Mouse (Mus musculus) spleen, embryonic (tissue): ENCODE data around the gene Grk5.
"Not testable (repeated sequence)": the region's sequence is repeated elsewhere in the genome, so short reads cannot be mapped to it uniquely, and the experiment has no call there.

Experiments used
- CTCF ChIA-PET: fragments of 350-600 bp; sonication (Branson Sonifier 250); formaldehyde crosslinking; loops from one replicate; lab custom pipeline; 2022; lab: Charles Lee

Grk5 gene

DNA sequence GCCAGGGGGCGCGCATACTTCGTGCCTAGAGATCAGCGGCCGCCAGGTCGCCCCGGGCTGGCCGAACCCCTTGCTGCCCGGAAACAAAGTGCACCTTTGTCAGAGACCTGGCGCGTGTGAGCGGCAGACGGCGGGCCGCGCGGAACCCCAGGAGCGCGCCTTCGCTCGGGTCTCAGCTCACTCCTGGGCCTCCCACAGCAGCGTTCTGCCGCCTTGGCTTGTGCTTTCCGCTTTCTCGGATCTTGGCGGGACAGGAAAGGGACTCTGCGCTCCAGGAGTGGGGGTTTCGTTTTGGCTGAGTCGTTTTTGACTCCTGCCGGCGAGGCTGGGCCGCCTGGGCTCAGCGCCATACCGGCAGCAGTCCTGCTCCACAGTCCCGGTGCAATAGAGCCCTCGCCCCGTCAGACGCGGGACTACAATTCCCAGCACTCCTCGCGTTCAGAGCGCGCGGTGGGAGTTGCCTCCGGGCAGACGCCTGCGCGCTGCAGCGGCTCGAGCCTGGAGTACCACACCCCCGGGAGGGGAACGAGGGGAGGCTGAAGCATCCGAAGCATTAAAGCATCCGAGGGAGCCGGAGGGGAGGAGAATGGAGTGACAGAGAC is at the start of gene Grk5:
Gene Grk5, plus strand, starts transcription at position 36 of the 602 bp plus-strand sequence.
- CTCF ChIA-PET, result interaction anchor here (0.7 to 3.7 kb wide), 2 partner anchors 18 to 195 kb away, joined by 4 to 13 read pairs; no protein-coding TSS in a partner anchor

DNA sequence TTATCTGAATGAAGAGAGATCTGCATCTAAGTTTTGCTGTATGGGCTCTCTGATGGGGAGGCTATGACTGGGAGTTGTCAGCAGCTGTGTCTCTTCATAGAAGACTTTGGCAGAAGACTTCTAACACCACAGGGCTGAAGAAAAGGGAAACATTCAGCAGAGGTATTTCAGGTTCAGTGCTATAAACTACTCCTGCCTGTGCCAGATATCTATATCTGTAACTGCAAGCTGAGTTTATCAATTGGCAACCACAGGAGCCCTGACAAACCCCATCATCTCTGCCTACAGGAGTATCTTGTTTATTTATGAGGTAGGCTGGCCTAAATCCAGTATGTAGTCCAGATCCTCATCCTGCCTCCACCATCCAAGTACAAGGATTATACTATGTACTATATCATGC is 46.2 kb upstream of the Grk5 start:
- CTCF ChIA-PET, result no interaction called here

DNA sequence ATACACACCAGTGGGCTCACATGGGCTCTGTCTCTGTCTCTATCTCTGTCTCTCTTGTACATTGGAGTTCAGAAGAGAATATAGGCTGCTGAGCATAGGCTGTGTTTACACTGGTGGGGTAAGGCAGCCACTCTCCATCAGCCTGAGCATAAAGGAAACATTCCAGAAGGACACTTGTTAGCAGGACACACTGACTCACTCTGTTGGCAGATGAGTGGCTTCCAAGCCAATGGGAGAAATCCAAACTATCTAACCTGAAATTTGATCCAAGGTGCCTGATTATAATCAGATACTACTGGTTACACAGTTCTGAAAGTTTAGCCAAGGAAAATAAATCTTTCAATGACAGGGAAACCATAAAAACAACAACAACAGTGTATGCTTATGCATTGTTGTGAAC is 43.8 kb upstream of the Grk5 start:
- CTCF ChIA-PET, result no interaction called here

DNA sequence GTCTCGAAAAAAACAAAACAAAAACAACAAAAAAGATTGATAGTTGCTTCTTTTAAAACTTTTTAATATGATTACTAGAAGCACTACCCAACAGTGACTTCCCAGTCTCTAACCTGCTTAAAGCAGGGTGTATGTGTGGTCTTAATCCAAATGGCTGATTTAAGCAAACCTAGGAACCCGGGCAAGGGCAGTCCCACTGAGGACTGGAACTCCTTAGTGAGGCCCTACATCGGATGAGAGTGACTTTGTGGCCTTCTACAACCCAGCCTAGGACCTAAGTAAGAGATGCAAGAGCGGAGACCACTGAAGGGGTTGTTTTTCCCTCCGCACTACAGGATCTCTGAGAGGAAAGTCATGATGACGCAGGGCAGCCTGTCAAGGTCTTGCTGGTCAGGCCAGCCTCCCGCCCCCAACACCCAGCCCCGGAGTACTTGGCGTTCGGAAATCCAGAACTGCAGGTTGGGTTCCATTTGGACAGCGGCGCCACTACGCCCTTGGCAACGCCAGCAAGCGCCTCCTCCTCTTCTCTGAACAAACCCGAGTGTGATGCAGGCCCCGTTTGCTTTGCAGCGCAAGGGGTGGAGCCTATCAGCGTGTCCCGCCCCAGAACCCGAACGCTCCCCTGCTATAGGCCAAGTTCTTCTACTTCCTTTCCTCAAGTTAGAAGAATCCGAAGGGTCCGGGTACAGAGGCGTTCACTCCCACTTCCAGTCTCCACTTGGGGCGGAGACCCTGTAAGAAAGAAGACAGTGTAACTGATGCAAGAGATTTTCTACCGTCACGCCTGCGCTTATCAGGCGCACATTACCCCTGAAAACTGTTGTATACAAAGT is 28.5 kb upstream of the Grk5 start, which contains the start of gene Sfxn4:
Gene Sfxn4, minus strand, starts transcription at position 612 of the 833 bp plus-strand sequence.
- CTCF ChIA-PET, result no interaction called here

DNA sequence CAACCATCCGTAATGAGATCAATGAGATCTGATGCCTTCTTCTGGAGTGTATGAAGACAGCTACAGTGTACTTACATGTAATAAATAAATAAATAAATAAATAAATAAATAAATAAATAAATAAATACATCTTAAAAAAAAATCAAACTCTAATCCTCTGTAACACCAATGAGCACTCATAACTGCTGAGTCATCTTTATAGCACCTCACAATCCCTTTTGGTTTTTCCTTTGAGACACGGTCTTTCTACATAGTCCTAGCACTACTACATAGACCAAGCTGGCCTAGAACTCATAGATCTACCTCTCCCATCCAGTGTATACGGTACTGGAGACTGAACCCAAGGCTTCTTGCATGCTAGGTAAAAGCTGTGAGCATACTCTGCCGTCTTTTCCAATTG is 23.4 kb upstream of the Grk5 start:
- CTCF ChIA-PET, result not testable (repeated sequence)

DNA sequence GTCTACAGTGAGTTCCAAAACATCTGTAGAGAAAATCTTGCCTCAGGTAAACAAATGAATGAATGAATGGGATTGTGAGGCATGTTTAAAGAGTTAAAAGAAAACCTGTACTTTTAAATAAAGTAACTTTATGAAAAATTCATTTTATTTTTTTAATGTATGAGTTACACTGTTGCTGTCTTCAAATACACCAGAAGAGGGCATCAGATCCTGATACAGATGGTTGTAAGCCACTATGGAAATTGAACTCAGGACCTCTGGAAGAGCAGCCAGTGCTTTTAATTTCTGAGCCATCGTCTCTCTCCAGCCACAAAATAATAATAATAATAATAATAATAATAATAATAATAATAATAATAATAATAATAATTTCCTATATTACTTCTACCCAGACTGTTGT is 19.1 kb upstream of the Grk5 start:
- CTCF ChIA-PET, result interaction anchor here (0.7 kb wide), 1 partner anchor 77 kb away, joined by 3 read pairs; no protein-coding TSS in a partner anchor

DNA sequence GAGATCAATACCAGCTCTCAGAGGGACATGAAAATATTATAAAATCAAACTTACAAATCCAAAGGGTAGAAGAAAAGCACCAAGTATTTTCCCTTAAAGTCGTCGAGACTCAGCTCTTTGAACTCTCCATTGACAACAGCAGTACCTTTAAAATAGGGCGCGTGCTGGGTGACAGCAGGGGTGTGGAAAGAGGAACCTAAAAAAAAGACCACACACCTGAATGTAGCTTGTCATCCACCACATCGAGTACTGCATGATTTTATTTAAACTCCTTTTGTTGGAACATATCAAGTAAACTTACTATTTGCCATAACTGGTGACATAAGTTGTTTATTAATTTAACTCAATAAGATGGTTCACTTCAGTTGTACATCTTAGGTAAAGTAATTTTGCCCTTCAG is 18.2 kb upstream of the Grk5 start:
- CTCF ChIA-PET, result interaction anchor here (1.3 kb wide), 1 partner anchor 18 kb away, joined by 4 read pairs; no protein-coding TSS in a partner anchor

DNA sequence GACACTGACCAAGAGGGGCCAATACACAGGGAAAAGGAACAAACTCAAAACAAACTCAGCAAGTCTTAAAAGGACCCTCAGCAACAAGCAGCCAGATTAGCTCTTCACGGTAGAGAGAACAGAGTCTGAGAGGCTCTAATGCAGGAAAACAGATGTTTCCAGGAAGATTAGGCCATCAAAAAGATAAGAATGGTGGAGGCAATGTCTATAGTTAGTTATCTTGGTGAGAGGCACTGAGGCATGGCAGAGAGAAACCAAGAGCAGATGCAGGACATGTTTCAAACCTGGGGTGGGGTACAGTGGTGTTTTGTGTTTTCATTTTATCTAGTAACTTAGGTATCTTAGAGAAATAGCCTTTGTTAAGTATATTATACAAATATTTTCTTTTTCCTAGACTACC is 17.3 kb upstream of the Grk5 start:
- CTCF ChIA-PET, result interaction anchor here (1.3 kb wide), 1 partner anchor 17 kb away, joined by 4 read pairs; no protein-coding TSS in a partner anchor

GRCm38 (mm10) chr19:60873501-60873900 is 16.0 kb upstream of the Grk5 start:
- CTCF ChIA-PET, result no interaction called here

DNA sequence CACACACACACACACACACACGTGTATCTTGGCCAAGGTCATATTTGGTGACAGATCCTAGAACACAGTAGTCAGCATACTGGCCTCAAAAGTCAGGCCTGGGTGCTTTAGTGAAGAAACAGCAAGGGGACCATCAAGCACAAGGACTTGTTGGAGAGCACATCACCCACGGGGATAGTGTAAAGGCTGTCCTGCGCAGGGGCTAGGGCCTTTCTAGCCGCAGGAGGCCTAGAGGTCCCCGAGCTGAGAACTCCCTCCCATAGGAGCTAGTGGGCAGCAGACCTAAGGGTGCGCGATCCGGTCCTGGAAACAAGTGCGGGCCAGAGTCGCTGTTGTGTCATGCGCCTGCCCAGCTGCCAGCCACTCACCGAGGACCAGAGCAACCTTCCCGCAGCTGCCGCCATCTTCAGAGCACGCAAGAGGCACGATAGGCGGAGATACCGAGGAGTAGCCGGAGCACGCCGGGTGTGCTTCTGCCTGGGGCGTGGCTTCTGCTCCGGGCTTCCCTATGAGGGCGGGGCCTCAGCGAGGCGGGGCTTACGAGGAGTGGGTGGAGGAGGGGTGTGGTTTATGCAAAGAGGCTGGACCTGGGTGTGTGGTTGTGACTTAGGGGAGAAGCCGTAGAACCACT is 15.4 kb upstream of the Grk5 start, which contains the start of gene Prdx3:
Gene Prdx3, minus strand, starts transcription at position 493 of the 631 bp plus-strand sequence.
- CTCF ChIA-PET, result no interaction called here

- CTCF ChIA-PET, result no interaction called here
Measured at GRCm38 (mm10) chr19:60883129-60883528, 6.4 kb upstream of the Grk5 start.

DNA sequence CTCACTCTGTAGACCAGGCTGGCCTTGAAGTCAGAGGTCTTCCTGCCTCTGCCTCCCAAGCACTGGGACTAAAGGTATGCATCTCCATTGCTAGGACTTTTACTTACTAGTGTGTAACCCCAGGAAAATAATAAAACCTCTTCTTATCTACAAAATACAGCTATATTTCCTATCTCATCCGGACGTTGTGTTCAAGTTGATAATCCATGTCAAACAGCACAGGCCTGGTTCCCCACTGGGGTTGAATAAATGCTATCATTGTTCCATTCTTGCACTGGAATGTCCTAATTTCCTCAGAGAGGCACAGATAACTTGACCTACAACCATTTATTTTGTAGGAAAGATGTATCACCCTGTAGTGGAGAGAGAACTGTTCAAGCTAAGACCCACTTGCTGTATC is 1.9 kb upstream of the Grk5 start:
- CTCF ChIA-PET, result interaction anchor here (3.7 kb wide), 1 partner anchor 197 kb away, joined by 13 read pairs; no protein-coding TSS in a partner anchor

DNA sequence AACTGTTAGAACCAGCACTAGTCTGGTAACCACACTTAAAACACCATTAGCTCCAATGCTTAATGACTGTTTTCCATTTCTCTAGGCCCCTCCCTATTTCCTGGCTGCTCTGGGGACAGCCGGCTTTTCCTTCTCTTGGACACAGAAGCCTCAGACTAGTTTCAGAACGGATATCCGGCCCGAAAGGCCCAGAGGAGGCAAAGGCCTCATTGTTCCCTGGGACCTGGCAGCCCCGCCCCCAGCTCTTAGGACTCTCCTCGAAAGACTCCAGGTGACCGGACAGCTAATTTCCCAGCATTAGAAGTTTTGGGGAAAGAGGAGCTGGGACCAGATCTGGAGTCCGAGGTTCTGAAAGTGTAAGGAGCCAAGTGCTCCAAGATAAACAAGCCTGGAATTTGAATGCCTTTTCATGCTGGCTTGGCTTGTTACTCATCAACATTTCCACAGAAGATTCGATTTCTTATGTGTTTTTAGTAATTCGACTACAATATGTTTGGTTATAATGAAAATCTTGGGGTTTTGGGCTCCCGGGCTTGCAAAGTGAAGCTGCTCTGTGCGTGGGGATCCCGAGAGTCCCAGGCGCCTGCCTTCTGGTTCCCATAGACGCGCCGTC is 342 bp upstream of the Grk5 start:
- CTCF ChIA-PET, result interaction anchor here (0.6 to 3.7 kb wide), 4 partner anchors 17 to 196 kb away, joined by 4 to 13 read pairs (median 4); no protein-coding TSS in a partner anchor

- CTCF ChIA-PET, result interaction anchor here (3.7 kb wide), 1 partner anchor 194 kb away, joined by 13 read pairs; no protein-coding TSS in a partner anchor
Measured at GRCm38 (mm10) chr19:60890391-60891122, 1.0 kb downstream of the Grk5 start.

DNA sequence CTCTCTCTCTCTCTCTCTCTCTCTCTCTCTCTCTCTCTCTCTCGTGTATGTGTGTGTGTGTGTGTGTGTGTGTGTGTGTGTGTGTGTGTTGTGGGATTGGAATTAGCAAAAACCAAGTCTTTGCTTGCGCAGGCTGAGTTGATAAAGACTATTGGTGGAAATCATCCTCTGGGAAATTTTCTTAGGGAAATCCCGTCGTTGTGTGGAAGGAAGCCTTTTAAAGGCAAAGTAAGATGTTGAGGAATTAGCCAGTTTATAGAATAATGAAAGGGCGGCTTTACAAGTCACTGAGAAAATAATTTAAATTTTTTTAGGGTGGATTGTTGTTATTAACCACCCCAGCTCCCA is 1.5 kb downstream of the Grk5 start:
- CTCF ChIA-PET, result no interaction called here

GRCm38 (mm10) chr19:60891934-60892547 is 2.5 kb downstream of the Grk5 start:
- CTCF ChIA-PET, result no interaction called here

DNA sequence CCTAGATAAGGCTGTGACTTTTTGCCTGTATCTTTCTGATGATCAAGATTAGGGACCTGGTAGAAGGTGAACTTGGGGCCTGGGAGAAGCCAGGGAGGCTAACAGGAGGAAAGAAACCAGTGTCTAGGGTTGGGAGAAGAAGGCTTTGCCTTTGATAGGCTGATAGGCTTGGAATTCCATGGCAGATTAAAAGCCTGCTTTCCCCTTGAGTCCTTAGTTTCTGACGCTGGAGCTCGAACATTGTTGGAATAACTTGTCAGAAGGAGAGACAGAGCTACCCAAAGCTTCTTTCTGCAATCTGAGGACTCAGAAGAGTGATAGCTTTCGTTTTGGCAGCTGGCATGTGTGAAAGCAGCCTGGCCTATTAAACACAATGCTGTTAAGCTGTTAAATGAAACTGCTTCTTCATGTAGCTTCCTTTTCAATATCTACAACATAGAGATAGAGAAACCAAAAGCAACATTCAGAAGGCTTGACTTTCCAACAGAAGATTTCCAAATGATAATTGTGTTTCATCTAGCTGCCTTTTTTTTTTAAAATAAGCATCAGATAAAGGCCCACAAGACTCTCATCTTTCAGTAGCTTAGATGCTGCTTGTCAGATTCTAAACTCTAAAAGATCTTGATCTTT is 5.8 kb downstream of the Grk5 start:
- CTCF ChIA-PET, result no interaction called here

DNA sequence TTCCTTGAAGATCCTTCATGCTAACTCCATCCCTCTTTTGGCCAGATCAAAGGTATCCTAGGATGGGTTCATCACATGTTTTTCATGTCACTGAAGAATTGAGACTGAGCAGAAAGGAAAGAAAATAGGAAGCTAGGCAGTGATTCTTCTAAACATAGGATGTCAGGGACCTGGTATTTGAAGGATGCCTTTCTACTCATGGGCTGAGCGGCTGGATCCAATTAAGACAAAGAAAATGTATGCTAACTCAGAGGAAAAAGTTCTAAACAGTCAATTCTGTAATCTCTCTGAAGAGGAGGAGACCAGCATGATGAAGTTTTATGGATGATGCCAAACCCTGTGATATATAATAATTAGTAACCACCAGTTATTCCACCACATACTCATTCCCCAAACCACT is 13.6 kb downstream of the Grk5 start:
- CTCF ChIA-PET, result no interaction called here

DNA sequence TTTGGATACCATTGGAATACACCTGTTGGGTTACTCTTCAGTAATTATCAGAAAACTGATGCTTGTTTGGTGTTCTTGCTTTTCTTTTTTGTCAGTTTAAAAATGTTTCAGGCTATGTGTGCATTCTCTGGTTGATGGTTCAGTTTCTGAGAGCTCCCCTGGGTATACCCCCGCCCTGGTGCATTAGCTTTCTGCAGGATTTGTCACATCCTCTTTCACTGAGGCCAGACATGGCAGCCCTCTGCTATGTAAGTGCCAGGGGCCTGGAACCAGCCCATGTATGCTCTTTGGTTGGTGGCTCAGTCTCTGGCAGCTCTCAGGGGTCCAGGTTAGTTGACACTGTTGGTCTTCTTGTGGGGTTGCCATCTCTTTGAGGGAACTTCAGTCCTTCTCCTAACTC is 14.4 kb downstream of the Grk5 start:
- CTCF ChIA-PET, result no interaction called here

DNA sequence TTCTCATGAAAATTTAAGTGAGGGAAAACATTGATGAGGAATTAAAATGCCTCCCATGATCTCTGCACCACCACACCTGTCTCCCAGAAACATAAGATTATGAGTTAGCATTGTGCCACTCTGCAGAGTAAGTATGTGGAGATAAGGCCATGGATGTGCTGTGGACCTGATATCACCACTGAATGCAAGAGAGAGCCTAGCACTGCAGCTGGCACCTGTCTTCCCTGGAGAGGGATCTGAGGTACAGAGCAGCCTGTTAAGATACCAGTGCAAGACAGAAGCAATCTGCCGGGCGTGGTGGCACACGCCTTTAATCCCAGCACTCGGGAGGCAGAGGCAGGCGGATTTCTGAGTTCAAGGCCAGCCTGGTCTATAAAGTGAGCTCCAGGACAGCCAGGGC is 15.9 kb downstream of the Grk5 start:
- CTCF ChIA-PET, result no interaction called here
